Mouse (Mus musculus) kidney, adult 2 months (tissue): ENCODE results near the gene Adm. TPM values are rescaled to one million over a fixed set of nuclear protein-coding genes. Genes with fewer than 3 reads are reported as not detected.

Source experiments
- DNase-seq: peaks from one replicate; pipeline ENCODE4 v3.0.0; 2021
- H3K27ac ChIP-seq: fragments of 200-500 bp; 2 replicates; pipeline ENCODE4 v1.5.1; 2012; ENCODE audit warnings: low read depth, low read length, control low read depth, inconsistent platforms; ENCODE audit not compliant: insufficient read depth
- H3K27me3 ChIP-seq: fragments of 200-500 bp; replicated peaks from 2 replicates; pipeline ENCODE4 v1.6.1; 2012; ENCODE audit warnings: mild to moderate bottlenecking, moderate library complexity, low read length, inconsistent platforms; ENCODE audit not compliant: control insufficient read depth, insufficient read depth
- H3K36me3 ChIP-seq: fragments of 200-500 bp; 2 replicates; pipeline ENCODE4 v1.6.1; 2012; ENCODE audit warnings: mild to moderate bottlenecking, moderate library complexity, low read length, inconsistent platforms; ENCODE audit not compliant: control insufficient read depth, insufficient read depth
- H3K4me1 ChIP-seq: fragments of 200-500 bp; 2 replicates; pipeline ENCODE4 v1.6.1; 2011; ENCODE audit warnings: low read length; ENCODE audit not compliant: control insufficient read depth, insufficient read depth
- H3K4me3 ChIP-seq: fragments of 200-500 bp; 2 replicates; pipeline ENCODE4 v1.5.1; 2011; ENCODE audit warnings: mild to moderate bottlenecking, low read depth, low read length, control low read depth; ENCODE audit not compliant: insufficient read depth
- CTCF ChIP-seq: fragments of 200-500 bp; conservative IDR thresholded peaks from 2 replicates; pipeline ENCODE4 v1.5.1; 2011; ENCODE audit warnings: low read depth, mild to moderate bottlenecking, control low read depth, low read length, moderate library complexity, mixed read lengths; ENCODE audit not compliant: insufficient read depth, insufficient read length
- POLR2A ChIP-seq: fragments of 200-500 bp; IDR thresholded peaks from one replicate; pipeline ENCODE4 v1.6.1; 2011; ENCODE audit warnings: low read depth, low read length, control low read depth
- WGBS: fragments of 180-500 bp; shearing (Covaris S2); methylation state at CpG from one replicate; pipeline ENCODE4 v1.1.7; 2018; 5-methylcytosine and 5-hydroxymethylcytosine counted together
- polyA plus RNA-seq: library from polyadenylated mRNA; depleted of rRNA; stranded (reverse); fragments of >200 nt; gene quantifications from 2 replicates; pipeline ENCODE4 v1.2.3, GENCODE M21; 2012

The Adm gene
- polyA plus RNA-seq, 1 experiment: 12.0 TPM

- peaks cover 3% of the 10 kb centered on the region; the same call in 1 of the 2 replicates for H3K4me1 ChIP-seq
- H3K27ac ChIP-seq: no peak overlapping the region
- no peaks in the 10 kb centered on the region for H3K36me3 ChIP-seq
- no peak for DNase-seq
- 63% methylated on average over 9 of the region's 9 CpGs for WGBS
- no peaks in the 10 kb centered on the region for H3K27me3 ChIP-seq
- TF ChIP-seq CTCF: no peak
- no peak for TF ChIP-seq POLR2A
- H3K4me3 ChIP-seq: no peak overlapping the region
These were observed 8.3 kb upstream of the Adm start for GRCm38 (mm10) chr7:110619086-110619611.

GRCm38 (mm10) chr7:110624067-110624466, 3.4 kb upstream of the Adm start:
- Histone ChIP-seq H3K27me3 (no peaks in the 10 kb centered on the region), H3K4me3 (no peak overlapping the region), H3K4me1 (peaks cover 14% of the 10 kb centered on the region; the same call in 1 of the 2 replicates), H3K36me3 (no peaks in the 10 kb centered on the region), H3K27ac (no peak overlapping the region)
- no peak for TF ChIP-seq CTCF
- WGBS: 63% methylated on average over 2 of the region's 2 CpGs
- DNase-seq: no peak

GRCm38 (mm10) chr7:110624961-110625360, 2.5 kb upstream of the Adm start:
- 87% methylated on average over 13 of the region's 13 CpGs for WGBS
- Histone ChIP-seq H3K4me3 (no peak overlapping the region), H3K27ac (no peak overlapping the region), H3K4me1 (peaks cover 14% of the 10 kb centered on the region; the same call in 1 of the 2 replicates), H3K27me3 (no peaks in the 10 kb centered on the region), H3K36me3 (no peaks in the 10 kb centered on the region)
- DNase-seq: peak; percentile 43
- TF ChIP-seq CTCF (no peak), POLR2A (no peak)

GRCm38 (mm10) chr7:110625489-110625888, 2.0 kb upstream of the Adm start:
- Histone ChIP-seq H3K27me3 (no peaks in the 10 kb centered on the region), H3K27ac (no peak overlapping the region), H3K4me3 (no peak overlapping the region), H3K4me1 (peaks cover 11% of the 10 kb centered on the region; the same call in 1 of the 2 replicates), H3K36me3 (no peaks in the 10 kb centered on the region)
- DNase-seq: peak; percentile 41
- no peak for TF ChIP-seq POLR2A
- TF ChIP-seq CTCF: no peak
- WGBS: 68% methylated on average over 10 of the region's 10 CpGs

GRCm38 (mm10) chr7:110626186-110627098, 1.0 kb upstream of the Adm start:
- H3K27me3 ChIP-seq: no peaks in the 10 kb centered on the region
- peaks cover 15% of the 10 kb centered on the region; the same call in 1 of the 2 replicates for H3K4me1 ChIP-seq
- H3K36me3 ChIP-seq: no peaks in the 10 kb centered on the region
- H3K27ac ChIP-seq: no peak overlapping the region
- peak; percentile 72 for DNase-seq
- TF ChIP-seq CTCF (no peak), POLR2A (no peak)
- peak overlapping the region; percentile 76; the same call in 1 of the 2 replicates for H3K4me3 ChIP-seq
- WGBS: 20% methylated on average over 28 of the region's 28 CpGs

- TF ChIP-seq CTCF (0 out of 2 replicates have a peak, but pooled peaks have one; percentile 17), POLR2A (no peak)
- H3K27me3 ChIP-seq: no peaks in the 10 kb centered on the region
- peak overlapping the region; percentile 76; the same call in 1 of the 2 replicates for H3K4me3 ChIP-seq
- 6% methylated on average over 12 of the region's 12 CpGs for WGBS
- H3K27ac ChIP-seq: no peak overlapping the region
- DNase-seq: no peak
- no peaks in the 10 kb centered on the region for H3K36me3 ChIP-seq
- H3K4me1 ChIP-seq: peaks cover 19% of the 10 kb centered on the region; the same call in 1 of the 2 replicates
These were observed 370 bp upstream of the Adm start for GRCm38 (mm10) chr7:110627099-110627482.

- no peaks in the 10 kb centered on the region for H3K27me3 ChIP-seq
- WGBS: 4% methylated on average over 11 of the region's 11 CpGs
- no peaks in the 10 kb centered on the region for H3K36me3 ChIP-seq
- TF ChIP-seq POLR2A: no peak
- no peak for TF ChIP-seq CTCF
- H3K4me1 ChIP-seq: peaks cover 24% of the 10 kb centered on the region; the same call in 1 of the 2 replicates
- H3K4me3 ChIP-seq: peak overlapping the region; percentile 76
- peak overlapping the region; percentile 8; the same call in 1 of the 2 replicates for H3K27ac ChIP-seq
- DNase-seq: no peak
These were observed 776 bp downstream of the Adm start for GRCm38 (mm10) chr7:110628273-110628600.
